Mouse (Mus musculus) ES-Bruce4 (cell line): Measurements from ENCODE around the gene Uso1. TPM values are rescaled to one million over a fixed set of nuclear protein-coding genes. Genes with fewer than 3 reads are reported as not detected.

ENCODE experiments used
- H3K27ac ChIP-seq: 2 replicates; pipeline ENCODE4 v1.5.1; 2012; ENCODE audit warnings: low read length, inconsistent platforms; ENCODE audit not compliant: insufficient read depth
- H3K27me3 ChIP-seq: 2 replicates; pipeline ENCODE4 v1.6.1; 2012; ENCODE audit warnings: mild to moderate bottlenecking, low read length, inconsistent platforms; ENCODE audit not compliant: control insufficient read depth, poor library complexity, insufficient read depth, severe bottlenecking
- H3K36me3 ChIP-seq: 2 replicates; pipeline ENCODE4 v1.6.1; 2012; ENCODE audit warnings: inconsistent platforms, mild to moderate bottlenecking, low read length, moderate library complexity; ENCODE audit not compliant: control insufficient read depth, poor library complexity, insufficient read depth, severe bottlenecking
- H3K4me1 ChIP-seq: one replicate; pipeline ENCODE4 v1.8.1; 2011; ENCODE audit warnings: low read length; ENCODE audit not compliant: control insufficient read depth, insufficient read depth
- H3K4me3 ChIP-seq: 2 replicates; pipeline ENCODE4 v1.5.1; 2011; ENCODE audit warnings: low read depth, mild to moderate bottlenecking, low read length
- H3K9ac ChIP-seq: 2 replicates; pipeline ENCODE4 v1.6.1; 2012; ENCODE audit warnings: low read depth, mild to moderate bottlenecking, inconsistent platforms; ENCODE audit not compliant: poor library complexity, severe bottlenecking
- H3K9me3 ChIP-seq: replicated peaks from 2 replicates; pipeline ENCODE4 v1.6.1; 2012; ENCODE audit warnings: mild to moderate bottlenecking, low read length, inconsistent platforms; ENCODE audit not compliant: control insufficient read depth, poor library complexity, insufficient read depth, severe bottlenecking
- CTCF ChIP-seq: IDR thresholded peaks from one replicate; pipeline ENCODE4 v1.8.1; 2011; ENCODE audit warnings: low read depth, low read length
- EP300 ChIP-seq: IDR thresholded peaks from 2 replicates; pipeline ENCODE4 v1.6.1; 2011; ENCODE audit warnings: low read depth, low read length; ENCODE audit not compliant: insufficient read depth
- POLR2A ChIP-seq: IDR thresholded peaks from one replicate; pipeline ENCODE4 v1.8.1; 2011; ENCODE audit warnings: low read length; ENCODE audit not compliant: insufficient read depth
- polyA plus RNA-seq: library from polyadenylated mRNA; stranded (reverse); fragments of >200 nt; gene quantifications from 2 replicates; pipeline ENCODE4 v1.2.4, GENCODE M21; 2011; ENCODE audit warnings: low read depth; ENCODE audit not compliant: missing spikeins, insufficient read depth, insufficient read length

Uso1 gene
- polyA plus RNA-seq, 1 experiment, result 72.8 TPM

DNA sequence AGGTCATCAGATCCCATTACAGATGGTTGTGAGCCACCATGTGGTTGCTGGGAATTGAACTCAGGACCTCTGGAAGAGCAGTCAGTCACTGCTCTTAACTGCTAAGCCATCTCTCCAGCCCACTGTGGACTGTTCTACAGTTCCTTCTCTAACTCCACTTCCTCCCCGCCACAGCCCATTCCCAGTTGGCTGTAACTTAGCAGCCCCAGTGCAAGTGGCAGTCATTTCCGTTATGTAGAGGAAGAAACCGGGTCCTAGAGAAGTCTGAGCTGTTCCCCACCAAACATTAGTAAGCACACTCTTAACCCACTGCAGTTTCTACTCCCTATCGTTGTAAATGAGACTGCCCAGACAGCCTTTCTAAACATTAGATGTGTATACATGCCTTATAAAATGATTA, 30.5 kb upstream of the Uso1 start:
- Histone ChIP-seq H3K27me3 (no peaks in the 10 kb centered on the region), H3K4me3 (no peak overlapping the region), H3K36me3 (no peaks in the 10 kb centered on the region), H3K27ac (peak overlapping the region; percentile 96), H3K9ac (no peak overlapping the region), H3K4me1 (peaks cover 4% of the 10 kb centered on the region), H3K9me3 (no peaks in the 10 kb centered on the region)
- TF ChIP-seq EP300 (no peak), POLR2A (no peak)

DNA sequence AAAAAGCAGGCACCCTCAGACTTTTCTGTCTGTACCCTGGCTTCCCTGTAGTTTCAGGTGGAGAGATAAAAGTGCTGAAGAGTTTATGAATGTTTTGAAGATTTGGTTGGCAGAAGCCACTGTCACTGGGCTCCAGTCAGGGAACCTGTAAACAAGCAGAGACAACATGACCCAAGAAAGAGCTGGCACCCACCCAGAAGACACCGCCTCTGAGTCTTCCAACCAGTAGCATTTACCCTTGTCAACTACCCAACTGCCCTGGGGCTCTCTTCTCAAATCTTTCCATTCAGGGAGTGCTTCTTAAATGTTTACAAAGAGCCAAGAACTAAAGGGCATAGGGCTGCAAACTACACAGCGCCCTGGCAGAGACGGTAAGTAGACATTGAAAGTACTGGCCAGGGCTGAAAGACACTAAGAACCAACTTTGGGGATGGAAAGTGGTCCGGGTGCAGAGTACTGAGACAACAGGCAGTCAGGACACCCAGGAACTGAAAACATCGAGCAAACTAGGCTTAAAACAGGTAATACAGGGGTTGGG, 26.9 kb upstream of the Uso1 start:
- TF ChIP-seq EP300, result no peak
- TF ChIP-seq POLR2A, result no peak
- no peak for TF ChIP-seq CTCF
- Histone ChIP-seq H3K9me3 (no peaks in the 10 kb centered on the region), H3K4me1 (no peaks in the 10 kb centered on the region), H3K4me3 (peak overlapping the region; percentile 6; the same call in 1 of the 2 replicates), H3K27me3 (no peaks in the 10 kb centered on the region), H3K9ac (peak overlapping the region; percentile 49; the same call in 1 of the 2 replicates), H3K36me3 (no peaks in the 10 kb centered on the region), H3K27ac (peak overlapping the region; percentile 87)

DNA sequence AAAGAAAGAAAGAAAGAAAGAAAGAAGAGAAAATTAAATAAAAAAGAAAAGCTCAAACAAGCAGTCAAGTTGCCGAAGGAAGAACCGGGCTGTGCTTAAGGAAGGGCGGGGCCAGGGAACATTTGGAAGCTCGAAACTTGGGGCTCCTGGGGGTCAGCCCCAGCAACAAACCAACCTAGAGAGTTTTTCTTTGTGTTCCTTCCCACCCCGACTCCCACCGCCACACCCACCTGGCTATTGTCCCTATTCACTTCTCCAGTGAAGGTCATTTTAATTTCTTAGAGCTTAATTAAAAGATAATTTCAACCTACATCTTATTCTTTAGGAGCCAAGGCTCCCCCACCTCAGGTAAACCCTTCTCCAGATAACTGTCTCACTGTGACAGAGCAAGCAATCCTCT, 25.6 kb upstream of the Uso1 start:
- Histone ChIP-seq H3K36me3 (no peaks in the 10 kb centered on the region), H3K27me3 (no peaks in the 10 kb centered on the region), H3K4me1 (no peaks in the 10 kb centered on the region), H3K9me3 (no peaks in the 10 kb centered on the region), H3K27ac (peak overlapping the region; percentile 99), H3K4me3 (no peak overlapping the region), H3K9ac (no peak overlapping the region)
- no peak for TF ChIP-seq POLR2A
- peak; percentile 80 for TF ChIP-seq EP300

DNA sequence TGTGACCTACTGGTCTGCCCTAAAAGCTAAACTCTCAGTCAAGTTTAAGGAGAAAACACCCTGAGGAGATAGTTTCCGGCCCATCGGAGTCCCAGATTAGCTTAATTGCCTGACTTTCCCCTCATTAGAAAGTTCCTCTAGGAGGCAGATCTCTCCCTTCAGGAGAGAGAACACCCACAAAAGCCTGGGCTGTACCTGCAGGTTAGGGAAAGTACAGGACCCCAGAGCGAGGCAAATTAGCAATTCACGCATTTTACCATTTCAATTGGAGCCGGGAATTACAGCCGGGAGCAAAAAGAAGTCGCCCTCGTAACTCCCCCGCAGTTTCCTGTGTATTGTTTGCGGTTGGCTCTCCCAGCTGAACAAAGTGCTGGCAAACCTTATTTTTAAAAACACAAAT, 25.2 kb upstream of the Uso1 start:
- TF ChIP-seq POLR2A (no peak), EP300 (peak; percentile 97)
- H3K27me3 ChIP-seq, result no peaks in the 10 kb centered on the region
- no peak overlapping the region for H3K9ac ChIP-seq
- no peaks in the 10 kb centered on the region for H3K4me1 ChIP-seq
- H3K36me3 ChIP-seq, result no peaks in the 10 kb centered on the region
- peak overlapping the region; percentile 99 for H3K27ac ChIP-seq
- no peaks in the 10 kb centered on the region for H3K9me3 ChIP-seq
- H3K4me3 ChIP-seq, result no peak overlapping the region

DNA sequence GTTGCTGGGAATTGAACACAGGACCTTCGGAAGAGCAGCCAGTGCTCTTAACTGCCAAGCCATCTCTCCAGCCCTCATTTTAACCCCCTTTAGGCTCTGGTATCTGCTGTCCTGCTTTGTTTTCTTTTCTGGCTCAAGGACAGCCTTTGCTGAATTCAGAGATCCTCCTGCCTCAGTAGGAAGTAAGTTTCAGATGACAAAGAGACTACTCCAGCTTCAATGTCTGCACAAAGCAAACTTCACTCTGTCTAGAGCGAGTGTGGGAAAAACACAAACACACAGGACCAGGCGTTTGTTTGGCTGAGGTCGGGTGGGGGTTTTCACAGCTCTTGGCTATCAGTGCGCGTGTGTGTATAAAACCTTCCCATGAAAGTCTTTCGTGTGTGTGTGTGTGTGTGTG, 24.3 kb upstream of the Uso1 start:
- no peak for TF ChIP-seq CTCF
- TF ChIP-seq POLR2A, result no peak
- TF ChIP-seq EP300, result no peak
- Histone ChIP-seq H3K36me3 (no peaks in the 10 kb centered on the region), H3K27ac (peak overlapping the region; percentile 88), H3K4me3 (no peak overlapping the region), H3K9me3 (no peaks in the 10 kb centered on the region), H3K4me1 (no peaks in the 10 kb centered on the region), H3K9ac (peak overlapping the region; percentile 11; the same call in 1 of the 2 replicates), H3K27me3 (no peaks in the 10 kb centered on the region)

DNA sequence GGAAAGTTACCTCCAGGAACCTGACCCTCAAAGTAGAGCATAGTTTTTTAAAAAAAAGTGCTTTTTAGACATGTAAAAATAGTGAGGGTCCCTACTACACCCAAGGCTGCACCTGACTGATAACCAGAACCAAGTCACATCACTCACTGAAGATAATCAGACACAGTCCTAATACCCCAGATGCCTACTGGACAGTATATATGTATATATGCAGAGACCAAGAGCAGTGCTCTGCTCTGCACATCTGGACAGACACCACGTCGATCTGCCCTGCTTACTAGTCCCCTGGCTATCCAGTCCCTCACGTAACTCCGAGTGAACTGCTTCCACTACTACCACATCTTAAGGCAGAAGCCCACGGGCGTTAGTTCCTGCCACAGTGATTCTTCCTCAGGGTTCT, 23.5 kb upstream of the Uso1 start:
- Histone ChIP-seq H3K4me3 (no peak overlapping the region), H3K27ac (peak overlapping the region; percentile 88), H3K4me1 (no peaks in the 10 kb centered on the region), H3K9me3 (no peaks in the 10 kb centered on the region), H3K36me3 (no peaks in the 10 kb centered on the region), H3K27me3 (no peaks in the 10 kb centered on the region), H3K9ac (peak overlapping the region; percentile 11; the same call in 1 of the 2 replicates)
- TF ChIP-seq EP300, result no peak
- no peak for TF ChIP-seq POLR2A
- TF ChIP-seq CTCF, result no peak
